Mouse (Mus musculus) urinary bladder, postnatal 36 days (tissue): ENCODE results near the gene Gata3.

Source experiments
- DNase-seq, 2 experiments: peaks; one replicate each; pipeline ENCODE4 v3.0.0; 2022; ENCODE audit warnings: low spot score in 2 of 2, mixed read lengths in 1 of 2

The Gata3 gene

GRCm38 (mm10) chr2:9872682-9873081 is 17.2 kb downstream of the Gata3 start:
- no peak for DNase-seq

DNA sequence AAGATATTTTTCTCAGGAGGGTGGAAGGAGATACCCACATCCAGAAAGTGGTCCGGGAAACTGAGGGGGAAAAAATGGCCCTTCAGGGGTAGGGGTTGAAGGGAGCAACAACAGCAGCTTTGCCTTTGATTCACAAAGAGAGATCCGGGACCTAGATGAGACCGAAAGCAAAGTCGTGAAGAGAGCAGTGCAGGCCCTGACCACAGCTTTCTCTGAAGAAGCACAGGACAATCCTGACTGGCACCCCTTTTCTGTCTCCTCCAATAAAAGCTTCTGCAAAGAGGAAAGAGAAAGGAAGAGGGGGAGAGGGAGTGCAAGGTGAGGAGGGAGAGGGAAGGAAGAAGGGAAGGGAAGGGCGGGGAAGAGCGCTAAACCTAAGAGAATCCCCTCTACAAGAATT is 18.0 kb downstream of the Gata3 start:
- peak in 1 of 2 experiments; percentile 15 for DNase-seq

DNA sequence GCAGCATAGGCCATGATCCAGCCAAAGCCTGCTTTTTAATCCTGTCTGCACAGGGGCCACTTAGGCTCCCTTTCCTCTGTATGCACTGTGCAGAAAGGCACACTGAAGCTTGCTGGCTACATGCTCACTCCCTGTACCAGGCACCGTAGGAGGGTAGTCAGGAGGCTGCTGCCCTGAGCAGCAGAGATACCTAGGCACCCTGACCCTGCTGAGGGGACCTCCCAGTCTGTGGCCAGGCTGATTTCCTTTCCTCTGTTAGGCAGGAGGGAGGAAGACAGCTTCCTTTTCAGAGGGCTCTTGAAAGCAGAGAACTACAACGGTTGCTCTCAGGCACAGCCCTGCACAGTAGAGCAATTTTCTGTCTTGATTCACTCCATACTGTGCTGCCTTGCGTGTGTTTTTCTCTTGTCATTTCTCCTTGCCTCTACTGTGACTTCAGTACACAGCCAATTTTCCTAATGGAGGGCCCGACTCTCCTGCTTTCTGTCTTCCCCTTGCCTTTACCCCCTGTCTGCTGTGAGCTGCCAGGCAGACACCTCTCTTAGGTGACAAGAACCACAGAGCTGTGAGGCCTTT is 18.6 kb downstream of the Gata3 start:
- no peak for DNase-seq

GRCm38 (mm10) chr2:9867092-9867825 is 22.6 kb downstream of the Gata3 start:
- DNase-seq: no peak

- no peak for DNase-seq
Observed at GRCm38 (mm10) chr2:9860698-9861097, 29.1 kb downstream of the Gata3 start.

GRCm38 (mm10) chr2:9855861-9856260 is 34.0 kb downstream of the Gata3 start:
- DNase-seq: no peak

DNA sequence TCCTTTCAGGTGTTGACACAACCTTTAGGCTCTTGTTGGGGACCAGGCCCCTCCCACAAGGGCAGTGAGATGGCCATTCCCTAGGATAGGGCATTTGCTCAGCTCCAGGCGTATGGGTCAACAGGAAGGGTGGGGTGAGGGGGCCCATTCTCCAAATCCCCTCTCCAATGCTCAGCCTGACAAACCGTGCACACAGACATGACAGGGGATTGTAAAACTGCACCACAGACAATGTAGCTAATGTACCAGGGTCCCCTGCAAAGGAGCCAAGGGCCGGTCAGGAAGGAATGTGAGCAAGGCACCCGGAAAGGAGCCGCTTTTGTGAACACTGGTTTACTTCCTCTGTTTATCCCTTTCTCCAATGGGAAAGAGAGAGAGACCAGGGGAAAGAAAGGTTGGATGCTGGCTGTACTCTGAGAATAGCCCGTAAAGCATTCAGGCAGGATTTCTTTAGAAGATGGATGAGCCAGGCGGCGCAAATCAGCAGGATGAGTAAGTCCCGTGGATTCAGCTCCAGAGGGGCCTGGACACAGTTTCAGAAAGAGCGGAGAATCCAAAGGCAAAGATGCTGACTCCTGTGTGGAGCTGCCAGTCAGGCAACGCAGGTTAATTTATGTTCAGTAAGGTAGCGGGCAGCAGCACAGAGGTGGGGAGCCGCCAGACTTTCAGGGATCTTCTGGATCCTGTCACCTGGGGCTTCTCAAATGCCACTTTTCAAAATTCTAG is 36.8 kb downstream of the Gata3 start:
- no peak for DNase-seq

- DNase-seq: no peak
Observed at GRCm38 (mm10) chr2:9835195-9835594, 54.6 kb downstream of the Gata3 start.

DNA sequence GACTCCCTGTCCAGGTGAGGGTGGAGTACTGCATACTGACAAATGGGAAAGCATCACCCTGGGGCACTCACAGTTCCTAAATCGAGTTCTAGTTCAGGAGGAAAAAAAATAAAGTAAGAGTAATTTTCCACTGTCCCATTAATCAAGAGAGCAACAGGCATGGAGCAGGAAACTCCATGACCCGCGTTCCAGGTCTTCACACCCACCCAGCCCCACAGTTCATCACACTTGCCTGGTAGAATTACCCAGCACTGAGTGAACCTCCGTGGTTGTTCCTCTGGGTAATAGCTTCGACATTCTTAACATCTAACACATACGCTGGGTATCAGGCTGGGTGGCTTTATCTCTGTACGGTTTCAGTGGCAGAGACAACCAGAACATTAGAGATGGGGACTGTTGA is 56.1 kb downstream of the Gata3 start:
- DNase-seq: no peak

GRCm38 (mm10) chr2:9827624-9828023 is 62.2 kb downstream of the Gata3 start:
- no peak for DNase-seq

DNA sequence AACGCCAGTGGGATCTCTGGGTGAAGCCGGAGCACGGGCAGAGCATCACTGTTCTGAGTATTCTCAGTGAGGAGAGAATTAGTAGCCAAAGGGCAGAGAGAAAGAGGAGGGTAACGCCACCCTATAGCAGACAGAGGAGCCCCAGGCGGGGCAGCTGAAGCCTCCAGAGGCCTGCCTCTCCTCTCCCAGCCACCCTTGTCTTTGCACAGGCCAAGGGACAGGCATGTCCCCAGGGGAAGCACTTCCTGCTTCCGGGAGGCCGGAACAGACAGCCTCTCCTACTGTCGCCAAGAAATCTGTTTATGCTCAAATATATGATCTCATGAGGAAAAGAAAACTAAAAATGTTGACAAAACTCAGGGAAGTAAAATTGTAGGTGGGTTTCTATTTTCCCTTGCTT is 69.2 kb downstream of the Gata3 start:
- no peak for DNase-seq

DNA sequence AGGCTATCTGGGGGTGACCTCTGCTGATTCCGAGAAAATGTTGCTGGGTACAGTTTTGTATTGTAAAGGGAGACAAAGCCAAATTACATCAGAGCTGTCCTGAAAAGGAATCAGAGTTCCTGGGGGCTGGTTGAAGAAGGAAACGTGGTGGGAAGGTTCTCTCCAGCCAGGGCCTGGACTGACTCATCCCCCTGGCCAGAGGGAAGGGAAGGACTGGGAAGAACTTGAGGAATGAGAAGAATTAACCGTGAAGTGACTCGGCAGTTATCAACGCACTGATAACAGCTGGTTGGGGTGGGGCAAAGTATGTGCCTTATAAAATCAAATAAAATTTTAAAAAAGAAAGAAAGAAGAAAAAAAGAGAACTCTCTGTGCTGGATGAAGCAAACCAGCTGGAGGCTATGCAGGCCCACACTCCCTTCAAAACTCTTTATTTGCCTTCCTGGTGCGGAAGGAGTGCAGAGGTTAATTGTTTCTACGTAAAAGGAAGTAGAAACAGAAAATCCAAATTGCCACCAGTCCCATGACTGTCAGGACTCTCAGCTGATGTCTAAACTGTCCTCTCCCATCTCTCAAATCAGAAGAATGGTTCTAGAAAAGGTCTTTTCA is 71.6 kb downstream of the Gata3 start:
- no peak for DNase-seq
